Mouse (Mus musculus): ENCODE data around the gene Pak4. TPM values are rescaled to one million over a fixed set of nuclear protein-coding genes. Genes with fewer than 3 reads are reported as not detected.

Gene Pak4
- total and polyA plus RNA-seq, 2 experiments from 2014 or later = 11.5 to 11.9 TPM

Small RNA genes within 50 kb of the gene (microRNA-seq; reads per million reads assigned to microRNA genes)
- gene Mir7049 = 0.37 to 1.5 reads per million in 2 experiments

Other genes with a start within 250 kb of the Pak4 start
- 205 and 300 TPM in 2 replicates for gene Rps16, start 247.5 kb downstream of the Pak4 start, total RNA-seq (2014; rRNA removed)
- gene Rps16, start 247.5 kb downstream of the Pak4 start, polyA plus RNA-seq (2015; fragmentation: Nextera tagmentation; extraction: Ambion mirVana) = 595 and 769 TPM in 2 replicates
- gene Plekhg2, start 225.6 kb downstream of the Pak4 start, total RNA-seq (2014; rRNA removed) = 20.3 and 25.7 TPM in 2 replicates
- gene Plekhg2, start 225.6 kb downstream of the Pak4 start, polyA plus RNA-seq (2015; fragmentation: Nextera tagmentation; extraction: Ambion mirVana) = 9.0 and 11.4 TPM in 2 replicates
- 2.8 and 4.0 TPM in 2 replicates for gene Zfp36, start 217.9 kb downstream of the Pak4 start, total RNA-seq (2014; rRNA removed)
- 2.3 and 3.8 TPM in 2 replicates for gene Zfp36, start 217.9 kb downstream of the Pak4 start, polyA plus RNA-seq (2015; fragmentation: Nextera tagmentation; extraction: Ambion mirVana)
- gene Med29, start 205.5 kb downstream of the Pak4 start, total RNA-seq (2014; rRNA removed) = 32.5 and 35.1 TPM in 2 replicates
- 39.2 and 47.6 TPM in 2 replicates for gene Med29, start 205.5 kb downstream of the Pak4 start, polyA plus RNA-seq (2015; fragmentation: Nextera tagmentation; extraction: Ambion mirVana)
- 74.8 and 80.5 TPM in 2 replicates for gene Paf1, start 205.2 kb downstream of the Pak4 start, total RNA-seq (2014; rRNA removed)
- gene Paf1, start 205.2 kb downstream of the Pak4 start, polyA plus RNA-seq (2015; fragmentation: Nextera tagmentation; extraction: Ambion mirVana) = 69.4 and 92.7 TPM in 2 replicates
- 2.6 and 3.8 TPM in 2 replicates for gene Gmfg, start 160.7 kb downstream of the Pak4 start, total RNA-seq (2014; rRNA removed)
- gene Gmfg, start 160.7 kb downstream of the Pak4 start, polyA plus RNA-seq (2015; fragmentation: Nextera tagmentation; extraction: Ambion mirVana) = 5.8 and 6.7 TPM in 2 replicates
- 57.7 and 88.3 TPM in 2 replicates for gene Lrfn1, start 146.2 kb downstream of the Pak4 start, total RNA-seq (2014; rRNA removed)
- 16.0 and 21.2 TPM in 2 replicates for gene Lrfn1, start 146.2 kb downstream of the Pak4 start, polyA plus RNA-seq (2015; fragmentation: Nextera tagmentation; extraction: Ambion mirVana)
- gene Ifnl2, start 87.7 kb downstream of the Pak4 start, total RNA-seq (2014; rRNA removed) = not detected in 2 replicates
- not detected in 2 replicates for gene Ifnl2, start 87.7 kb downstream of the Pak4 start, polyA plus RNA-seq (2015; fragmentation: Nextera tagmentation; extraction: Ambion mirVana)
- gene Ifnl3, start 75.3 kb downstream of the Pak4 start, total RNA-seq (2014; rRNA removed) = not detected in 2 replicates
- gene Ifnl3, start 75.3 kb downstream of the Pak4 start, polyA plus RNA-seq (2015; fragmentation: Nextera tagmentation; extraction: Ambion mirVana) = not detected in 2 replicates
- not detected in 2 replicates for gene Sycn, start 57.3 kb downstream of the Pak4 start, total RNA-seq (2014; rRNA removed)
- not detected in 2 replicates for gene Sycn, start 57.3 kb downstream of the Pak4 start, polyA plus RNA-seq (2015; fragmentation: Nextera tagmentation; extraction: Ambion mirVana)
- gene Nccrp1, start 50.9 kb downstream of the Pak4 start, total RNA-seq (2014; rRNA removed) = 0.10 and 0.15 TPM in 2 replicates
- gene Nccrp1, start 50.9 kb downstream of the Pak4 start, polyA plus RNA-seq (2015; fragmentation: Nextera tagmentation; extraction: Ambion mirVana) = 0.09 TPM in 1 of 2 replicates, not detected in the other
- 35.2 and 49.1 TPM in 2 replicates for gene Samd4b, start within 50 bp of the Pak4 start, total RNA-seq (2014; rRNA removed)
- 21.4 and 23.3 TPM in 2 replicates for gene Samd4b, start within 50 bp of the Pak4 start, polyA plus RNA-seq (2015; fragmentation: Nextera tagmentation; extraction: Ambion mirVana)
- gene Acp7, start 33.1 kb upstream of the Pak4 start, total RNA-seq (2014; rRNA removed) = 0.24 and 0.85 TPM in 2 replicates
- 0.12 and 0.50 TPM in 2 replicates for gene Acp7, start 33.1 kb upstream of the Pak4 start, polyA plus RNA-seq (2015; fragmentation: Nextera tagmentation; extraction: Ambion mirVana)
- gene Fbxo27, start 94.7 kb upstream of the Pak4 start, total RNA-seq (2014; rRNA removed) = 7.4 and 8.2 TPM in 2 replicates
- gene Fbxo27, start 94.7 kb upstream of the Pak4 start, polyA plus RNA-seq (2015; fragmentation: Nextera tagmentation; extraction: Ambion mirVana) = 9.0 and 10.0 TPM in 2 replicates
- 2.8 and 4.6 TPM in 2 replicates for gene Fbxo17, start 118.6 kb upstream of the Pak4 start, total RNA-seq (2014; rRNA removed)
- 4.2 and 4.5 TPM in 2 replicates for gene Fbxo17, start 118.6 kb upstream of the Pak4 start, polyA plus RNA-seq (2015; fragmentation: Nextera tagmentation; extraction: Ambion mirVana)
- gene Mrps12, start 143.6 kb upstream of the Pak4 start, total RNA-seq (2014; rRNA removed) = 48.6 and 78.0 TPM in 2 replicates
- gene Mrps12, start 143.6 kb upstream of the Pak4 start, polyA plus RNA-seq (2015; fragmentation: Nextera tagmentation; extraction: Ambion mirVana) = 101 and 119 TPM in 2 replicates
- 12.6 and 15.1 TPM in 2 replicates for gene Sars2, start 143.8 kb upstream of the Pak4 start, total RNA-seq (2014; rRNA removed)
- 14.3 and 16.1 TPM in 2 replicates for gene Sars2, start 143.8 kb upstream of the Pak4 start, polyA plus RNA-seq (2015; fragmentation: Nextera tagmentation; extraction: Ambion mirVana)
- not detected in 2 replicates for gene Ccer2, start 158.0 kb upstream of the Pak4 start, total RNA-seq (2014; rRNA removed)
- gene Ccer2, start 158.0 kb upstream of the Pak4 start, polyA plus RNA-seq (2015; fragmentation: Nextera tagmentation; extraction: Ambion mirVana) = 0.59 and 0.98 TPM in 2 replicates
- gene Sirt2, start 168.6 kb upstream of the Pak4 start, total RNA-seq (2014; rRNA removed) = 49.6 and 58.1 TPM in 2 replicates
- gene Sirt2, start 168.6 kb upstream of the Pak4 start, polyA plus RNA-seq (2015; fragmentation: Nextera tagmentation; extraction: Ambion mirVana) = 105 and 106 TPM in 2 replicates
- 18.0 and 19.2 TPM in 2 replicates for gene Nfkbib, start 169.3 kb upstream of the Pak4 start, total RNA-seq (2014; rRNA removed)
- 59.8 and 75.4 TPM in 2 replicates for gene Nfkbib, start 169.3 kb upstream of the Pak4 start, polyA plus RNA-seq (2015; fragmentation: Nextera tagmentation; extraction: Ambion mirVana)
- gene Rinl, start 190.8 kb upstream of the Pak4 start, total RNA-seq (2014; rRNA removed) = 2.1 and 2.2 TPM in 2 replicates
- gene Rinl, start 190.8 kb upstream of the Pak4 start, polyA plus RNA-seq (2015; fragmentation: Nextera tagmentation; extraction: Ambion mirVana) = 1.6 TPM in 2 replicates
- 261 and 264 TPM in 2 replicates for gene Hnrnpl, start 210.4 kb upstream of the Pak4 start, total RNA-seq (2014; rRNA removed)
- gene Hnrnpl, start 210.4 kb upstream of the Pak4 start, polyA plus RNA-seq (2015; fragmentation: Nextera tagmentation; extraction: Ambion mirVana) = 172 TPM in 2 replicates
- 79.6 and 88.3 TPM in 2 replicates for gene Ech1, start 227.0 kb upstream of the Pak4 start, total RNA-seq (2014; rRNA removed)
- 101 and 110 TPM in 2 replicates for gene Ech1, start 227.0 kb upstream of the Pak4 start, polyA plus RNA-seq (2015; fragmentation: Nextera tagmentation; extraction: Ambion mirVana)
- 2.4 and 5.2 TPM in 2 replicates for gene Lgals4, start 235.7 kb upstream of the Pak4 start, total RNA-seq (2014; rRNA removed)
- gene Lgals4, start 235.7 kb upstream of the Pak4 start, polyA plus RNA-seq (2015; fragmentation: Nextera tagmentation; extraction: Ambion mirVana) = 3.3 and 3.5 TPM in 2 replicates